Mouse (Mus musculus): ENCODE results near the gene Umod.

Gene Umod

GRCm38 (mm10) chr7:119427180-119427616 is 51.9 kb downstream of the Umod start:
- no peak for DNase-seq

- no peak for DNase-seq
These were observed 58.4 kb downstream of the Umod start for GRCm38 (mm10) chr7:119420730-119421129.

- DNase-seq, result no peak
These were observed 60.6 kb downstream of the Umod start for GRCm38 (mm10) chr7:119418523-119418922.
